In genomic region chr7:89828436-89829065, GRCm38 (mm10) we compare ENCODE assay signal across 21 mouse cellular contexts.
A peak's percentile ranks its signal among the peaks of the same experiment; 100 is the strongest.
DNase-seq lines count a peak whose midpoint lies in the region; ATAC-seq and TF ChIP-seq lines count a peak whose summit lies in the region.
"Had no signal": no experiment of that assay in that cellular context is flagged by ENCODE, and none has a peak within 500 bp of the region (broad histone marks: within the 10 kb centered on the region; RNA-seq: fewer than 3 reads in every experiment).

No protein-coding gene starts in this region.

- 91% methylated on average over 4 of the region's 4 CpGs for WGBS in forebrain, embryonic 10.5 days
- 87% methylated on average over 4 of the region's 4 CpGs for WGBS in forebrain, embryonic 11.5 days
- WGBS in intestine, embryonic 16.5 days, result 71% methylated on average over 4 of the region's 4 CpGs
- 74% methylated on average over 4 of the region's 4 CpGs for WGBS in intestine, postnatal 0 days
- WGBS in embryonic facial prominence, embryonic 14.5 days, result 37% methylated on average over 4 of the region's 4 CpGs
- WGBS in kidney, embryonic 15.5 days, result 76% methylated on average over 4 of the region's 4 CpGs

- H3K4me1 ChIP-seq in forebrain, embryonic 10.5 days, result peaks cover 6% of the 10 kb centered on the region
- no peaks in the 10 kb centered on the region for H3K4me1 ChIP-seq in forebrain, embryonic 11.5 days (replicated peaks; ENCODE audit: control insufficient read depth, insufficient read depth, low read length)
- H3K4me1 ChIP-seq in intestine, embryonic 16.5 days (ENCODE audit: control insufficient read depth, insufficient read depth, low read length), result no peaks in the 10 kb centered on the region
- H3K4me1 ChIP-seq in intestine, postnatal 0 days (replicated peaks; ENCODE audit: control insufficient read depth, insufficient read depth, low read length), result no peaks in the 10 kb centered on the region
- H3K4me1 ChIP-seq in embryonic facial prominence, embryonic 14.5 days (ENCODE audit: control insufficient read depth, insufficient read depth, low read length), result peaks cover 9% of the 10 kb centered on the region
- H3K4me1 ChIP-seq in kidney, embryonic 15.5 days, result 0 out of 2 replicates have a peak, but pooled peaks cover 3% of the 10 kb centered on the region
- H3K4me1 ChIP-seq: neural tube, embryonic 13.5 days had no signal

- H3K27ac ChIP-seq in forebrain, embryonic 10.5 days, result 0 out of 2 replicates have a peak overlapping the region, but pooled peaks have one; percentile 11
- H3K27ac ChIP-seq in forebrain, embryonic 11.5 days (ENCODE audit: low read depth, low read length), result no peak overlapping the region
- 0 out of 2 replicates have a peak overlapping the region, but pooled peaks have one; percentile 19 for H3K27ac ChIP-seq in intestine, embryonic 16.5 days (ENCODE audit: low read length)
- no peak overlapping the region for H3K27ac ChIP-seq in intestine, postnatal 0 days (ENCODE audit: low read depth, low read length)
- H3K27ac ChIP-seq in embryonic facial prominence, embryonic 14.5 days (replicated peaks; ENCODE audit: low read depth, low read length), result peak overlapping the region; percentile 30
- H3K27ac ChIP-seq in kidney, embryonic 15.5 days, result no peak overlapping the region
- H3K27ac ChIP-seq: hindbrain, embryonic 10.5 days; kidney, postnatal 0 days; left cerebral cortex, adult 2 months; liver, embryonic 14.5 days; neural tube, embryonic 13.5 days had no signal

- no peaks in the 10 kb centered on the region for H3K9me3 ChIP-seq in forebrain, embryonic 10.5 days
- no peaks in the 10 kb centered on the region for H3K9me3 ChIP-seq in forebrain, embryonic 11.5 days (ENCODE audit: control insufficient read depth, low read length)
- H3K9me3 ChIP-seq in intestine, embryonic 16.5 days (ENCODE audit: control insufficient read depth, low read length), result no peaks in the 10 kb centered on the region
- no peaks in the 10 kb centered on the region for H3K9me3 ChIP-seq in intestine, postnatal 0 days (ENCODE audit: control insufficient read depth)
- H3K9me3 ChIP-seq in embryonic facial prominence, embryonic 14.5 days (ENCODE audit: control insufficient read depth, low read length), result no peaks in the 10 kb centered on the region
- H3K9me3 ChIP-seq in kidney, embryonic 15.5 days (replicated peaks), result no peaks in the 10 kb centered on the region
- H3K9me3 ChIP-seq: neural tube, embryonic 13.5 days had no signal

- H3K9ac ChIP-seq in forebrain, embryonic 11.5 days (ENCODE audit: low read length), result no peak overlapping the region
- H3K9ac ChIP-seq in intestine, embryonic 16.5 days (ENCODE audit: low read depth, low read length), result 0 out of 2 replicates have a peak overlapping the region, but pooled peaks have one; percentile 6
- no peak overlapping the region for H3K9ac ChIP-seq in intestine, postnatal 0 days (ENCODE audit: low read depth, low read length)
- no peak overlapping the region for H3K9ac ChIP-seq in embryonic facial prominence, embryonic 14.5 days (ENCODE audit: low read depth, low read length)
- H3K9ac ChIP-seq in kidney, embryonic 15.5 days, result no peak overlapping the region
- H3K9ac ChIP-seq: forebrain, postnatal 0 days; liver, embryonic 14.5 days; lung, embryonic 14.5 days; neural tube, embryonic 13.5 days had no signal

- DNase-seq in forebrain, embryonic 10.5 days (ENCODE audit: extremely low spot score, low spot score), result no peak
- no peak for DNase-seq in forebrain, embryonic 11.5 days (ENCODE audit: low spot score)
- peak; percentile 64 for DNase-seq in NIH3T3 (ENCODE audit: low read depth)
- peak; percentile 59 for DNase-seq in embryonic facial prominence, embryonic 14.5 days (ENCODE audit: low spot score)
- DNase-seq in urinary bladder, postnatal 36 days (ENCODE audit: low spot score in 2 of 2), result no peak
- DNase-seq: adrenal gland, postnatal 25 days; forebrain, postnatal 0 days; kidney, adult 18-20 months; layer of hippocampus, adult 9-11 months; right cerebral cortex, postnatal 4 days; thymus, postnatal 14 days had no signal

- ATAC-seq in forebrain, embryonic 11.5 days (replicated peaks; ENCODE audit: low FRiP score), result no peak
- ATAC-seq in intestine, embryonic 16.5 days, result no peak
- no peak for ATAC-seq in intestine, postnatal 0 days
- ATAC-seq in embryonic facial prominence, embryonic 14.5 days (ENCODE audit: low read depth), result no peak
- ATAC-seq in kidney, embryonic 15.5 days (replicated peaks; ENCODE audit: low FRiP score), result no peak

- TF ChIP-seq CTCF in intestine, postnatal 0 days (IDR thresholded peaks at IDR 0.05; ENCODE audit: low read depth), result no peak

- H3K4me2 ChIP-seq in forebrain, embryonic 11.5 days (ENCODE audit: low read depth, low read length, severe bottlenecking), result no peak overlapping the region
- H3K4me2 ChIP-seq in intestine, embryonic 16.5 days (ENCODE audit: low read depth, low read length), result no peak overlapping the region
- no peak overlapping the region for H3K4me2 ChIP-seq in intestine, postnatal 0 days (replicated peaks; ENCODE audit: low read depth)
- H3K4me2 ChIP-seq in embryonic facial prominence, embryonic 14.5 days (ENCODE audit: low read depth, low read length), result no peak overlapping the region
- no peak overlapping the region for H3K4me2 ChIP-seq in kidney, embryonic 15.5 days
- H3K4me2 ChIP-seq: lung, embryonic 14.5 days; neural tube, embryonic 13.5 days had no signal

- no peak overlapping the region for H3K4me3 ChIP-seq in forebrain, embryonic 10.5 days
- H3K4me3 ChIP-seq in forebrain, embryonic 11.5 days (ENCODE audit: low read depth, low read length), result no peak overlapping the region
- H3K4me3 ChIP-seq in intestine, embryonic 16.5 days (ENCODE audit: low read length), result no peak overlapping the region
- no peak overlapping the region for H3K4me3 ChIP-seq in intestine, postnatal 0 days (ENCODE audit: low read depth, low read length)
- no peak overlapping the region for H3K4me3 ChIP-seq in embryonic facial prominence, embryonic 14.5 days (ENCODE audit: low read depth, low read length)
- no peak overlapping the region for H3K4me3 ChIP-seq in kidney, embryonic 15.5 days (replicated peaks)
- H3K4me3 ChIP-seq: hindbrain, embryonic 10.5 days; left cerebral cortex, adult 2 months; myocyte; neural tube, embryonic 13.5 days had no signal

- H3K27me3 ChIP-seq in forebrain, embryonic 10.5 days (ENCODE audit: poor library complexity, severe bottlenecking), result no peaks in the 10 kb centered on the region
- H3K27me3 ChIP-seq in forebrain, embryonic 11.5 days (ENCODE audit: control insufficient read depth, insufficient read depth, low read length), result no peaks in the 10 kb centered on the region
- H3K27me3 ChIP-seq in intestine, embryonic 16.5 days (replicated peaks; ENCODE audit: control insufficient read depth, insufficient read depth, low read length), result no peaks in the 10 kb centered on the region
- H3K27me3 ChIP-seq in intestine, postnatal 0 days (replicated peaks; ENCODE audit: control insufficient read depth, insufficient read depth, low read length), result no peaks in the 10 kb centered on the region
- no peaks in the 10 kb centered on the region for H3K27me3 ChIP-seq in embryonic facial prominence, embryonic 14.5 days (replicated peaks; ENCODE audit: control insufficient read depth, insufficient read depth, low read length)
- no peaks in the 10 kb centered on the region for H3K27me3 ChIP-seq in kidney, embryonic 15.5 days
- H3K27me3 ChIP-seq: neural tube, embryonic 13.5 days had no signal

- H3K36me3 ChIP-seq in forebrain, embryonic 10.5 days (replicated peaks), result no peaks in the 10 kb centered on the region
- no peaks in the 10 kb centered on the region for H3K36me3 ChIP-seq in forebrain, embryonic 11.5 days (ENCODE audit: control insufficient read depth, insufficient read depth, low read length)
- H3K36me3 ChIP-seq in intestine, embryonic 16.5 days (ENCODE audit: control insufficient read depth, insufficient read depth, low read length), result no peaks in the 10 kb centered on the region
- no peaks in the 10 kb centered on the region for H3K36me3 ChIP-seq in intestine, postnatal 0 days (ENCODE audit: control insufficient read depth, insufficient read depth)
- no peaks in the 10 kb centered on the region for H3K36me3 ChIP-seq in embryonic facial prominence, embryonic 14.5 days (ENCODE audit: control insufficient read depth, insufficient read depth, low read length)
- no peaks in the 10 kb centered on the region for H3K36me3 ChIP-seq in kidney, embryonic 15.5 days
- H3K36me3 ChIP-seq: hindbrain, embryonic 10.5 days; neural tube, embryonic 13.5 days had no signal

Comparison
In these comparisons a context has a peak if more than half of its experiments do, and no peak if none do; other contexts are left out.
1. H3K27ac ChIP-seq: peak in forebrain, embryonic 10.5 days (single experiment), intestine, embryonic 16.5 days (single experiment) and embryonic facial prominence, embryonic 14.5 days (single experiment); none in forebrain, embryonic 11.5 days (single experiment), intestine, postnatal 0 days (single experiment) and kidney, embryonic 15.5 days (single experiment).
2. DNase-seq: peak in NIH3T3 (single experiment) and embryonic facial prominence, embryonic 14.5 days (single experiment); none in forebrain, embryonic 10.5 days (single experiment), forebrain, embryonic 11.5 days (single experiment) and urinary bladder, postnatal 36 days (0 of 2).